Mouse (Mus musculus): Measurements from ENCODE around the gene Ttc3. TPM values are rescaled to one million over a fixed set of nuclear protein-coding genes. Genes with fewer than 3 reads are reported as not detected.

Gene Ttc3
- polyA plus RNA-seq, 1 experiment = 16.2 TPM

GRCm38 (mm10) chr16:94441361-94441760 is 70.9 kb downstream of the Ttc3 start:
- Histone ChIP-seq H3K4me3 (ENCODE audit: insufficient read depth, poor library complexity, severe bottlenecking) (no peak overlapping the region), H3K36me3 (ENCODE audit: control insufficient read depth, insufficient read depth) (peaks cover 96% of the 10 kb centered on the region), H3ac (ENCODE audit: control insufficient read depth, insufficient read length, low read depth) (no peak overlapping the region), H3K79me2 (ENCODE audit: control insufficient read depth, insufficient read depth) (no peaks in the 10 kb centered on the region), H3K79me3 (ENCODE audit: low read depth) (peaks cover 2% of the 10 kb centered on the region), H3K27me3 (ENCODE audit: control insufficient read depth, insufficient read depth, insufficient read length) (no peaks in the 10 kb centered on the region)
- TF ChIP-seq FOSL1 (IDR thresholded peaks at IDR 0.05; ENCODE audit: insufficient read depth, low read length, poor library complexity, severe bottlenecking) = no peak
- no peak for TF ChIP-seq CEBPB (IDR thresholded peaks at IDR 0.05; ENCODE audit: low read depth)
- no peak for TF ChIP-seq MYOG (IDR thresholded peaks at IDR 0.05; ENCODE audit: control insufficient read depth, extremely low read depth, insufficient read length)
- no peak for TF ChIP-seq CTCF (IDR thresholded peaks at IDR 0.05; ENCODE audit: control insufficient read depth, insufficient read depth, insufficient read length)
- TF ChIP-seq USF1 (IDR thresholded peaks at IDR 0.05; ENCODE audit: low read depth) = no peak
- TF ChIP-seq MAX (IDR thresholded peaks at IDR 0.05) = no peak
- TF ChIP-seq MYOD1 (IDR thresholded peaks at IDR 0.05; ENCODE audit: control insufficient read depth, insufficient read length, low read depth) = no peak

- Histone ChIP-seq H3ac (ENCODE audit: control insufficient read depth, insufficient read length, low read depth) (no peak overlapping the region), H3K36me3 (ENCODE audit: control insufficient read depth, insufficient read depth) (peaks cover 85% of the 10 kb centered on the region), H3K27me3 (ENCODE audit: control insufficient read depth, insufficient read depth, insufficient read length) (no peaks in the 10 kb centered on the region), H3K79me3 (ENCODE audit: low read depth) (no peaks in the 10 kb centered on the region), H3K79me2 (ENCODE audit: control insufficient read depth, insufficient read depth) (no peaks in the 10 kb centered on the region), H3K4me3 (ENCODE audit: insufficient read depth, poor library complexity, severe bottlenecking) (no peak overlapping the region)
- TF ChIP-seq CEBPB (IDR thresholded peaks at IDR 0.05; ENCODE audit: low read depth) = no peak
- TF ChIP-seq FOSL1 (IDR thresholded peaks at IDR 0.05; ENCODE audit: insufficient read depth, low read length, poor library complexity, severe bottlenecking) = no peak
- no peak for TF ChIP-seq MYOG (IDR thresholded peaks at IDR 0.05; ENCODE audit: control insufficient read depth, extremely low read depth, insufficient read length)
- TF ChIP-seq MAX (IDR thresholded peaks at IDR 0.05) = no peak
- TF ChIP-seq MYOD1 (IDR thresholded peaks at IDR 0.05; ENCODE audit: control insufficient read depth, insufficient read length, low read depth) = no peak
- TF ChIP-seq CTCF (IDR thresholded peaks at IDR 0.05; ENCODE audit: control insufficient read depth, insufficient read depth, insufficient read length) = no peak
- no peak for TF ChIP-seq USF1 (IDR thresholded peaks at IDR 0.05; ENCODE audit: low read depth)
Observed at GRCm38 (mm10) chr16:94449151-94449550, 78.7 kb downstream of the Ttc3 start.

- no peak for TF ChIP-seq MAX (IDR thresholded peaks at IDR 0.05)
- no peak for TF ChIP-seq USF1 (IDR thresholded peaks at IDR 0.05; ENCODE audit: low read depth)
- TF ChIP-seq FOSL1 (IDR thresholded peaks at IDR 0.05; ENCODE audit: insufficient read depth, low read length, poor library complexity, severe bottlenecking) = no peak
- no peak for TF ChIP-seq CTCF (IDR thresholded peaks at IDR 0.05; ENCODE audit: control insufficient read depth, insufficient read depth, insufficient read length)
- no peak for TF ChIP-seq MYOG (IDR thresholded peaks at IDR 0.05; ENCODE audit: control insufficient read depth, extremely low read depth, insufficient read length)
- TF ChIP-seq MYOD1 (IDR thresholded peaks at IDR 0.05; ENCODE audit: control insufficient read depth, insufficient read length, low read depth) = no peak
- TF ChIP-seq CEBPB (IDR thresholded peaks at IDR 0.05; ENCODE audit: low read depth) = no peak
- H3ac ChIP-seq (ENCODE audit: control insufficient read depth, insufficient read length, low read depth) = no peak overlapping the region
- no peak overlapping the region for H3K4me3 ChIP-seq (ENCODE audit: insufficient read depth, poor library complexity, severe bottlenecking)
- H3K27me3 ChIP-seq (ENCODE audit: control insufficient read depth, insufficient read depth, insufficient read length) = no peaks in the 10 kb centered on the region
- H3K36me3 ChIP-seq (ENCODE audit: control insufficient read depth, insufficient read depth) = peaks cover 83% of the 10 kb centered on the region
- no peaks in the 10 kb centered on the region for H3K79me2 ChIP-seq (ENCODE audit: control insufficient read depth, insufficient read depth)
- H3K79me3 ChIP-seq (ENCODE audit: low read depth) = no peaks in the 10 kb centered on the region
Observed at GRCm38 (mm10) chr16:94449632-94450031, 79.2 kb downstream of the Ttc3 start.

DNA sequence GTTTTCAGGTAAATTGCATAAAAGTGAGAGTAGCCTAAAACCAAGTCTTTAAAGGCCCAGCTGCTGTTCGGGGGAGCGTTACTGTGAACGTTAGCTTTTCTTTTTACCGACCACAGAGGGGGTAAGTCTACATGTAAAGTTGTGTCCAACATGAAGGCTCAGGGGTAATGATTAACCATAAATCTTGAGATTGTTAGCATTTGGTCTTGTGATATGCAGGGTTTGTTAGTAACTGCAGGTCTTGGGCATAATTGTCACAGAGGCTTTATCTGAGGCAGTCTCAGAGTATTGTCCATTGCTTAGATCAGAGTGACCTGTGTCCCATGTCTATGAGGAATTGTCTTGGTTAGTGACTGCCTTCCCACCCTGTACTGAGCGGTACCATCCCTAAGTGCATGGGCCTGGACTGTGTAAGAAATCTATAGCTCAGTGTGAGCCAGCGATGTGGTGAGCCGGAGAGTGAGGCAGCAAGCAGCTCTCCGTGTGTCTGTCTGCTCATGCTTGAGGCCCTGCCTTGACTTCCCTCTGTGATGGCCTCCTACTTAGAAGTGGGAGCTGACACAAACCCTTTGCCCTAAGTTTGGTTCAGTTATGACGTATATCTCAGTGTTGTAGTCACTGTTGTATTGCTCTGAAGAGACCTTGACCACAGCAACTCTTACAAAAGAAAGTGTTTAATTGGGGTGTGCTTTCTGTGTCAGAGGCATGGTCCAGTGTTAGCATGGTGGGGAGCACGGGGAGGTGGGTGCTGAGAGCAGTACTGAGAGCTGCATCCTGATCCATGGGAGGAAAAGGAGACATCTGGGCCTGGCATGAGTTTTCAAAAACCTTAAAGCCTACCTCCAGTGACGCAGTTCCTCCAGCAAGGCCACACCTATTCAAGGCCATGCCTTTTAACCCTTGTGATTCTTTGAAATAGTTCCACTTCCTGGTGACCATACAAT is 81.4 kb downstream of the Ttc3 start:
- no peak overlapping the region for H3ac ChIP-seq (ENCODE audit: control insufficient read depth, insufficient read length, low read depth)
- H3K36me3 ChIP-seq (ENCODE audit: control insufficient read depth, insufficient read depth) = peaks cover 88% of the 10 kb centered on the region

DNA sequence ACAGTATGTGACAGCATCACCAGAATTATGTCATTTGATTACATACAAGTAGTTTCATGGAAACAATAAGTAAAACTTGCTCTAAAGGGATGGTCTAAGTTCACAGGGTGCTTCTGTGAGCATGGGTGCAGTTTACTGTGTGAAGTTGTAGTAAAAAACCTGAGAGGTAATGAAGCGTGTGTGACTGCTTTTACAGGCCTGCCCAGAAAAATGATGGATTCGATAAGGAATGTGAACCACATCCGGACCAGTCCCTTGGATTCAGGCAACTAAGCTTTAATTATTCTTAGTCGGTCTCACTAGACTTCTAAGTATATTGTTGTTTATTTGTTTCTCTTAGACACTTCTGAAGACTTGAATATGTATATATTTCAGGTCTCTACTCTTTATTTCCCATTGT is 82.3 kb downstream of the Ttc3 start:
- TF ChIP-seq CEBPB (IDR thresholded peaks at IDR 0.05; ENCODE audit: low read depth) = no peak
- TF ChIP-seq CTCF (IDR thresholded peaks at IDR 0.05; ENCODE audit: control insufficient read depth, insufficient read depth, insufficient read length) = no peak
- TF ChIP-seq MYOG (IDR thresholded peaks at IDR 0.05; ENCODE audit: control insufficient read depth, extremely low read depth, insufficient read length) = no peak
- TF ChIP-seq USF1 (IDR thresholded peaks at IDR 0.05; ENCODE audit: low read depth) = no peak
- no peak for TF ChIP-seq MAX (IDR thresholded peaks at IDR 0.05)
- no peak for TF ChIP-seq MYOD1 (IDR thresholded peaks at IDR 0.05; ENCODE audit: control insufficient read depth, insufficient read length, low read depth)
- no peak for TF ChIP-seq FOSL1 (IDR thresholded peaks at IDR 0.05; ENCODE audit: insufficient read depth, low read length, poor library complexity, severe bottlenecking)
- Histone ChIP-seq H3K4me3 (ENCODE audit: insufficient read depth, poor library complexity, severe bottlenecking) (no peak overlapping the region), H3K79me3 (ENCODE audit: low read depth) (no peaks in the 10 kb centered on the region), H3K27me3 (ENCODE audit: control insufficient read depth, insufficient read depth, insufficient read length) (no peaks in the 10 kb centered on the region), H3K79me2 (ENCODE audit: control insufficient read depth, insufficient read depth) (no peaks in the 10 kb centered on the region), H3K36me3 (ENCODE audit: control insufficient read depth, insufficient read depth) (peaks cover 88% of the 10 kb centered on the region), H3ac (ENCODE audit: control insufficient read depth, insufficient read length, low read depth) (no peak overlapping the region)

More for the DNA sequence above, 81.4 kb downstream of the Ttc3 start:
- Histone ChIP-seq H3K4me3 (ENCODE audit: insufficient read depth, poor library complexity, severe bottlenecking) (no peak overlapping the region), H3K27me3 (ENCODE audit: control insufficient read depth, insufficient read depth, insufficient read length) (no peaks in the 10 kb centered on the region), H3K79me3 (ENCODE audit: low read depth) (no peaks in the 10 kb centered on the region), H3K79me2 (ENCODE audit: control insufficient read depth, insufficient read depth) (no peaks in the 10 kb centered on the region)
- TF ChIP-seq MYOG (IDR thresholded peaks at IDR 0.05; ENCODE audit: control insufficient read depth, extremely low read depth, insufficient read length) (no peak), CTCF (IDR thresholded peaks at IDR 0.05; ENCODE audit: control insufficient read depth, insufficient read depth, insufficient read length) (no peak), FOSL1 (IDR thresholded peaks at IDR 0.05; ENCODE audit: insufficient read depth, low read length, poor library complexity, severe bottlenecking) (no peak), MYOD1 (IDR thresholded peaks at IDR 0.05; ENCODE audit: control insufficient read depth, insufficient read length, low read depth) (no peak), MAX (IDR thresholded peaks at IDR 0.05) (no peak), CEBPB (IDR thresholded peaks at IDR 0.05; ENCODE audit: low read depth) (no peak), USF1 (IDR thresholded peaks at IDR 0.05; ENCODE audit: low read depth) (no peak)

Data from C2C12 (cell line).